Mouse (Mus musculus): ENCODE data around the gene Phactr3. TPM values are rescaled to one million over a fixed set of nuclear protein-coding genes. Genes with fewer than 3 reads are reported as not detected.

The Phactr3 gene
- total RNA-seq, 2 experiments from 2014 or later = 6.8 TPM; not detected in 1

- ATAC-seq (replicated peaks; ENCODE audit: low FRiP score, low TSS enrichment, poor library complexity, severe bottlenecking) = no peak
Measured at GRCm38 (mm10) chr2:178131606-178132365, 13.0 kb downstream of the Phactr3 start.

GRCm38 (mm10) chr2:178135713-178136112 is 16.9 kb downstream of the Phactr3 start:
- ATAC-seq (replicated peaks; ENCODE audit: low FRiP score, low TSS enrichment, poor library complexity, severe bottlenecking) = no peak

DNA sequence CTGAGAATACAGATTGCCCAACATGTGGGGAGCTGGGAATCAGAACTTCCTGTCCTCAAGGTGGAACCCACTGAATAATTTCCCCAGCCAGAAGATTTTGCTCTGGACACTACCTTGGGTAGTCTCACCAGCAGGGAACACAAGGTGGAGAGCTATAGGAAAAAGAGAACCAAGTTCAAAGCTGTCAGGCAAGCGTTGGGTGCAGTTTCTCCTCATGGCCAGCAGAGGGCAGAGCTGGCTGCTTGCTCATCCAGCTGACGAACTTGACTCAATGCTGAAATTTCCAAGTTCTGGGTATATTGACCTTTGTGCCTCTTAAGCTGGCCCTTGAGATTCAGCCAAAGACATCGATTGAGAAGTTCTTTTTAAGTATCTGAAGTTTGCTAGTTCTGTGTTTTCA is 18.7 kb downstream of the Phactr3 start:
- peak; percentile 75 for ATAC-seq (replicated peaks; ENCODE audit: low FRiP score, low TSS enrichment, poor library complexity, severe bottlenecking)

- no peak for ATAC-seq (replicated peaks; ENCODE audit: low FRiP score, low TSS enrichment, poor library complexity, severe bottlenecking)
Measured at GRCm38 (mm10) chr2:178141489-178141922, 22.7 kb downstream of the Phactr3 start.

DNA sequence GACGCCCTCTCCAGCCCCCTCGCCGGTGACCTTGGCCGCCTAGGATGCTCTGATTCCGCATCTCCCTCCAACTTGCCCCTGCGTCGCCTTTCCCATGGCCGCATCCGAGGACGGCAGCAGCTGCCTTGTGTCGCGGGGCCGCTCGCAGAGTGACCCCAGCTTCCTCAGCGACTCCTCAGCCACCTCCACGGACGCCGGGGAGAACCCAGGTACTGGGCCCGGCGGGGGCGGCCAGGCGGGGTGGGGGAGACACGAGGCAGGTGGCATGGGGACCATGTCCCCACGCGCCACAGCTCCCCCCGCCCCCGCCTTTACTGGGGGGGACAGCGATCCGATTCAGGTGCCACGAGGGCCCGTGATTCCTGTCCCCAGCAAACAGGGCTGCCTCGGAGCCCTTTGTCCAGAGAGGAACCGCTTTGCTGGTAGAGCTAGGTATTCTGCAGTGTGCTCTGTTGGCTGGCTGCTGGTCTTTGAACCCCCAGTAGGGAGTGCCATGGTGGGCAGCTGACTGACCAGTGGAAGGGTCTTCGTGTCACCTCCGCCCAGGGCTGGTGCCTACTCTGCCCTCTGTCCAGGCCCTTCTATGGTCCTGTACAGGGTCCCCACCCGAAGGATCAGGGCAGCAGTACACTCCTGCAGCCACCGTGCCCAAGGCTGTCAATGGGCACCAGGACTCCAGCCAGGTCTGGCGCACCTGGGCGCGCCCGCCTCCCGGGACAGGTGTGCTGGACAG is 23.7 kb downstream of the Phactr3 start:
- no peak for ATAC-seq (replicated peaks; ENCODE audit: low FRiP score, low TSS enrichment, poor library complexity, severe bottlenecking)

GRCm38 (mm10) chr2:178143024-178143415 is 24.2 kb downstream of the Phactr3 start:
- ATAC-seq (replicated peaks; ENCODE audit: low FRiP score, low TSS enrichment, poor library complexity, severe bottlenecking) = no peak

DNA sequence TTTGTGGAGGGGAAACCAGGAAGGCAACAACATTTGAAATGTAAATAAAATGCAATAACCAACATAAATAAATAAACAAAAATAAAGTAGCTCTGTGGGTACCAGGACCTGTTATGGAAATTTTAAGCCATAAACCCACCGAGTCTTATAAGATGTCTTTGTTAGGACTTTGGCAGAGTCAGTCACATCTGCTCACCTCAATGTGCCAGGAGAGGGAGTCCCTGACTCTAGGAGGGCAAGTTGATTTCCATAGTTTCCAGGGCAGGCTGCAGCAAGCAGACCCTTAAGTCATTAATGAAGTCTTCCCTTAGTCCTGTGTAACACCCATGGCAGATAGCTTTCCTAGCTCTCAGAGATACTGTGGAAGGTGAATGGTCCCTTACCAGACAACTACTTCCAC is 25.1 kb downstream of the Phactr3 start:
- no peak for ATAC-seq (replicated peaks; ENCODE audit: low FRiP score, low TSS enrichment, poor library complexity, severe bottlenecking)

DNA sequence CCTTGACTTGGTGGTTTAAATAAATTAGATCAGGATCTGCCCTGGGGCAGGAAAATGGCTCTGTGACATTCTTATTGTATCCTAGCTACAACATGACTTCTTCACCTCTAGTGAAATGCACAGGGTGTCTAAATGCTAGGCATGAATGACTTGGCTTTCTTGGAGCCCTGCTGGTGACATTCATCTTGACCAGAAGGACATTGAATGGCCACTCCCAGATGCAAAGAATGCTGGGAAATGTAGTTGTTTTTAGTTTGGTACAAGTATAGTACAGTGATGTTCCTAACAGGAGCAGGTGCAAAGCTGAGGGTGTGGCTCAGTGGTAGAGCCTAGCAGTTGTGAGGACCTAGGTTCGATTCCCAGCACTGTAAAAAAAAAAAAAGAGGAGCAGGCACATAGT is 30.5 kb downstream of the Phactr3 start:
- no peak for ATAC-seq (replicated peaks; ENCODE audit: low FRiP score, low TSS enrichment, poor library complexity, severe bottlenecking)

GRCm38 (mm10) chr2:178150697-178151096 is 31.9 kb downstream of the Phactr3 start:
- no peak for ATAC-seq (replicated peaks; ENCODE audit: low FRiP score, low TSS enrichment, poor library complexity, severe bottlenecking)

- ATAC-seq (replicated peaks; ENCODE audit: low FRiP score, low TSS enrichment, poor library complexity, severe bottlenecking) = no peak
Measured at GRCm38 (mm10) chr2:178153601-178154000, 34.8 kb downstream of the Phactr3 start.

DNA sequence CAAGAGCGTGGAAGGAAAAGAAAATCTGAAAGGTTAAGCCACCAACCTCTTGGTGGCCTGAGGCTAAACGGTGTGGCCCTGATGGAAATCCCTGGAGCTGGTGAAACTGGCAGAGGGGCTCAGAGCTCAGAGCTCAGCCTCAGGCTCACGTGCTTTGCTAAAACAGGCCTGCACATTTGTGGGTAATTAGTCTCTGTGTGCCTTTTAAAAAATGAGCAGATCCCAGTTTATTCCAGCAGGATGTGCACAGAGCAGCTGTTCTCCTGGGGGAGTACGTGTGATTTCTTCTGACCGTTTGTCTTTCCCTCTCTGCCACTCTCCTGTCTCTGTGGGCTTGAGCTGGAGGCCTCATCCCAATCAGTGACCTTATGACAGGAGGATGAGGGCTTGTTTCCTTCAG is 35.4 kb downstream of the Phactr3 start:
- no peak for ATAC-seq (replicated peaks; ENCODE audit: low FRiP score, low TSS enrichment, poor library complexity, severe bottlenecking)

GRCm38 (mm10) chr2:178154576-178154975 is 35.8 kb downstream of the Phactr3 start:
- ATAC-seq (replicated peaks; ENCODE audit: low FRiP score, low TSS enrichment, poor library complexity, severe bottlenecking) = no peak

- no peak for ATAC-seq (replicated peaks; ENCODE audit: low FRiP score, low TSS enrichment, poor library complexity, severe bottlenecking)
Measured at GRCm38 (mm10) chr2:178155176-178155916, 36.6 kb downstream of the Phactr3 start.

- no peak for ATAC-seq (replicated peaks; ENCODE audit: low FRiP score, low TSS enrichment, poor library complexity, severe bottlenecking)
Measured at GRCm38 (mm10) chr2:178155917-178156282, 37.1 kb downstream of the Phactr3 start.

- ATAC-seq (replicated peaks; ENCODE audit: low FRiP score, low TSS enrichment, poor library complexity, severe bottlenecking) = no peak
Measured at GRCm38 (mm10) chr2:178158936-178159335, 40.2 kb downstream of the Phactr3 start.

GRCm38 (mm10) chr2:178163981-178164380 is 45.2 kb downstream of the Phactr3 start:
- ATAC-seq (replicated peaks; ENCODE audit: low FRiP score, low TSS enrichment, poor library complexity, severe bottlenecking) = no peak

DNA sequence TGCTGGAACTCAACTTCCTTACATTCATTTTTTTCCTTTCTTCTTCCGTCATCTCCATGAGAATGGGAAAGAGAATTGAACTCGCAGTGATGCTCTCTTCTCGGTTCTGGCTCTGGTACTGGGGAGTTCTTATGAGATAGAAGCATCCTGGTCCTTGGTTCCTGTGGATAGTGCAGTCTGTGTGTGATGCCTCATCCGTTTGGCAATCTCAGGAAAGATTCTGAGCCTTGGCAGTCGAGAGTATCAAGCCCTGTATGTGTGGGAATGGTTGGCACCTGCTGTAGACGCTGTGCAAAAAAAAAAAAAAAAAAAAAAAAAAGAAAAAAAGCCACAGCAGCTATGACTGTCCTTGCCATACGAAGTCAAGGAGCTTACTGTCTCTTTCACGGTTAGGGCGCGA is 47.2 kb downstream of the Phactr3 start:
- no peak for ATAC-seq (replicated peaks; ENCODE audit: low FRiP score, low TSS enrichment, poor library complexity, severe bottlenecking)

DNA sequence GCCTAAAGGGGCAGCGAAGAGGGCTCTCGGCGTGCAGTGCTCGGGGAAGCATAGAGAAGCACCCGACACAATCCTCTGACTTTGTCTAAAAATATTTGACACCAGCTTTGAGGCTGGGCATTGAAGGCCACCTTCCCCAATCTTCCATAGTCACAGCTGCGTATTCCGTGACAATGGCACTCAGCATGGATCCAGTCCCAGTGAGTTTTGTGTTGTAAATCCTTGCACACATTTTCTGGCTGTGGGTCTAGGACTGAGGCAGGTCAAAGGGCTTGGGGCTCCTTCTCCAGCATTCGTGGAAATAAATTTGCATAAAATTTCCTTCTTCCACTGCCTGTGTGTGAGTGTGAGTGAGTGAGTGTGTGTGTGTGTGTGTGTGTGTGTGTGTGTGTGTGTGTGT is 51.2 kb downstream of the Phactr3 start:
- ATAC-seq (replicated peaks; ENCODE audit: low FRiP score, low TSS enrichment, poor library complexity, severe bottlenecking) = no peak

DNA sequence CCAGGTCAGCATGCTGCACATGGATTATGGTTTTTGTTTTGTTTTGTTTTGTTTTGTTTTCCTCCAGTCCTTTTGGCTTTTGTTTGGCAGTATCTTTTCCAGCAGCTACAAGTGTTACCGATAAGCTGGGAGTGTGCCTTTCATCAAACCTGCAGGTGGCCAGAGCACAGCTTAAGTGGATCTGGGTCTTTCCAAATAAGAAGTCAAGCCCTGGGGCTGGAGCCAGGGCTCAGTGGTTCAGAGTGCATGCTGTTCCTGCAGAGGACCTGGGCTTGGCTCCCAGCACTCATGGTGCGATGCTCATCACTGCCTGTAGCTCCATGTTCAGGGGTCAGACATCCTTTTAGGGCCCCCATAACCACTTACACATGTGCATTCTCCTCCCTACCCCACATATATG is 55.2 kb downstream of the Phactr3 start:
- ATAC-seq (replicated peaks; ENCODE audit: low FRiP score, low TSS enrichment, poor library complexity, severe bottlenecking) = no peak

DNA sequence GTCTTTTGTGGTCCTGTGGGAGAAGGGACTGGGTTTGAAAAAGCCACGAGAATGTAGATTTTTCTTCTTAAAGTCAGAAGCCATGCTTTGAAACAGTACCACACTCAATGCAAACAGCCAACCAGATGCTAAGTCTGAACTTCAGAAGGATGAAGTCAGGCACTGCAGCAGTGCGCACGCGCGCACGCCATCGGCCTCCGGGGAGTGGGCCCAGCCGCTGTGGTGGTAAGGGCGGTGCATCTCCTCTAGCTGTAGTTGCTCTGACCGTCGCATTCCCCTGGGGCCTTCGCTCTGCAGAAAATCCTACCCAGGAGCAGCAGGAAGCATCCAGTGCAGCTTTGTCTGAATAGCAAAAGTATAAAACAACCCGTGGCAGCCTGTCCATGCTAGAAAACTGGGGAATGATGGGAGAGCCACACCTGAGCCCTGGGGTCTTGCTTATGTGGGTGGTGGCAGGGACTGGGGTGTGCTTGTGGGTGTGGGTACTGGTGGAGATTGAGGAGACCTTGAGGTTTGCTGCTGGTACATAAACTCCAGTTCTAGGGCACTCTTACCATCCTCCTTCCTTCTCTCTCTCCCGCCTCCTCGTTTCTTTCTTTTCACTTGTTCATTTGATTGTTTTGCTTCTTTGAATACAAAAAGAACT is 56.6 kb downstream of the Phactr3 start:
- no peak for ATAC-seq (replicated peaks; ENCODE audit: low FRiP score, low TSS enrichment, poor library complexity, severe bottlenecking)
